Mouse (Mus musculus): ENCODE data around the gene Gcgr.

- TF ChIP-seq POLR2A (IDR thresholded peaks at IDR 0.05; ENCODE audit: insufficient read depth, low read depth, low read length) (no peak), CTCF (IDR thresholded peaks at IDR 0.05; ENCODE audit: insufficient read depth, low read depth, low read length) (no peak)
Measured at GRCm38 (mm10) chr11:120520498-120520897, 10.0 kb upstream of the Gcgr start.

Measured in olfactory bulb, adult 2 months (tissue).